Mouse (Mus musculus) neural tube, embryonic 13.5 days (tissue): Measurements from ENCODE around the gene Ppp2r2c. TPM values are rescaled to one million over a fixed set of nuclear protein-coding genes. Genes with fewer than 3 reads are reported as not detected.

ENCODE experiments used
- ATAC-seq: fragments of 200-750 bp; cut with Nextera tagmentation; 2 replicates; pipeline ENCODE4 v1.8.0; 2017; ENCODE audit warnings: low read depth, mild to moderate bottlenecking, moderate TSS enrichment, moderate library complexity
- H3K27ac ChIP-seq: fragments of 300-500 bp; sonication (generic); replicated peaks from 2 replicates; pipeline ENCODE4 v1.5.1; 2015; ENCODE audit warnings: moderate library complexity, mild to moderate bottlenecking, inconsistent platforms
- H3K27me3 ChIP-seq: fragments of 300-500 bp; sonication (generic); 2 replicates; pipeline ENCODE4 v1.6.1; 2015; ENCODE audit warnings: mild to moderate bottlenecking, inconsistent platforms
- H3K36me3 ChIP-seq: fragments of 300-500 bp; sonication (generic); 2 replicates; pipeline ENCODE4 v1.6.1; 2015; ENCODE audit warnings: mild to moderate bottlenecking, inconsistent platforms
- H3K4me1 ChIP-seq: fragments of 300-500 bp; sonication (generic); replicated peaks from 2 replicates; pipeline ENCODE4 v1.6.1; 2015; ENCODE audit warnings: inconsistent platforms
- H3K4me2 ChIP-seq: fragments of 300-500 bp; sonication (generic); 2 replicates; pipeline ENCODE4 v1.6.1; 2015; ENCODE audit warnings: inconsistent platforms, mild to moderate bottlenecking, moderate library complexity
- H3K4me3 ChIP-seq: fragments of 300-500 bp; sonication (generic); 2 replicates; pipeline ENCODE4 v1.5.1; 2015; ENCODE audit warnings: mild to moderate bottlenecking, inconsistent platforms
- H3K9ac ChIP-seq: fragments of 300-500 bp; sonication (generic); 2 replicates; pipeline ENCODE4 v1.6.1; 2015; ENCODE audit warnings: moderate library complexity, mild to moderate bottlenecking, inconsistent platforms
- H3K9me3 ChIP-seq: fragments of 300-500 bp; sonication (generic); 2 replicates; pipeline ENCODE4 v1.6.1; 2016; ENCODE audit warnings: inconsistent platforms
- WGBS: fragments of 180-500 bp; shearing (Covaris S2); methylation state at CpG from one replicate; pipeline ENCODE4 v1.1.7; 2015; 5-methylcytosine and 5-hydroxymethylcytosine counted together
- polyA plus RNA-seq: library from polyadenylated mRNA; unstranded; fragments of >200 nt; fragmentation: Nextera tagmentation; extraction: Ambion mirVana; gene quantifications from 2 replicates; pipeline ENCODE4 v1.2.1, GENCODE M21; 2015

Ppp2r2c gene
- polyA plus RNA-seq, 1 experiment from 2014 or later = 44.8 TPM

- H3K4me3 ChIP-seq = no peak overlapping the region
- H3K27me3 ChIP-seq = peaks cover 12% of the 10 kb centered on the region
- 44% methylated on average over 7 of the region's 7 CpGs for WGBS
- H3K4me2 ChIP-seq = no peak overlapping the region
- no peak overlapping the region for H3K27ac ChIP-seq
- H3K9ac ChIP-seq = no peak overlapping the region
- H3K36me3 ChIP-seq = no peaks in the 10 kb centered on the region
- no peak for ATAC-seq
- no peaks in the 10 kb centered on the region for H3K9me3 ChIP-seq
- peaks cover 12% of the 10 kb centered on the region for H3K4me1 ChIP-seq
Measured at GRCm38 (mm10) chr5:36876777-36877396, 8.6 kb downstream of the Ppp2r2c start.

GRCm38 (mm10) chr5:36877641-36878040 lies 9.3 kb downstream of the Ppp2r2c start:
- Histone ChIP-seq H3K27me3 (peaks cover 4% of the 10 kb centered on the region; the same call in 1 of the 2 replicates), H3K4me3 (no peak overlapping the region), H3K27ac (no peak overlapping the region), H3K4me2 (no peak overlapping the region), H3K9ac (no peak overlapping the region), H3K4me1 (peaks cover 19% of the 10 kb centered on the region), H3K9me3 (no peaks in the 10 kb centered on the region), H3K36me3 (no peaks in the 10 kb centered on the region)
- WGBS = 91% methylated on average over 2 of the region's 2 CpGs
- ATAC-seq = no peak

GRCm38 (mm10) chr5:36878801-36879200 lies 10.5 kb downstream of the Ppp2r2c start:
- Histone ChIP-seq H3K4me1 (peaks cover 30% of the 10 kb centered on the region), H3K36me3 (no peaks in the 10 kb centered on the region), H3K27ac (no peak overlapping the region), H3K9ac (no peak overlapping the region), H3K4me3 (no peak overlapping the region), H3K9me3 (no peaks in the 10 kb centered on the region), H3K27me3 (no peaks in the 10 kb centered on the region), H3K4me2 (no peak overlapping the region)
- no peak for ATAC-seq
- 91% methylated on average over 4 of the region's 4 CpGs for WGBS

DNA sequence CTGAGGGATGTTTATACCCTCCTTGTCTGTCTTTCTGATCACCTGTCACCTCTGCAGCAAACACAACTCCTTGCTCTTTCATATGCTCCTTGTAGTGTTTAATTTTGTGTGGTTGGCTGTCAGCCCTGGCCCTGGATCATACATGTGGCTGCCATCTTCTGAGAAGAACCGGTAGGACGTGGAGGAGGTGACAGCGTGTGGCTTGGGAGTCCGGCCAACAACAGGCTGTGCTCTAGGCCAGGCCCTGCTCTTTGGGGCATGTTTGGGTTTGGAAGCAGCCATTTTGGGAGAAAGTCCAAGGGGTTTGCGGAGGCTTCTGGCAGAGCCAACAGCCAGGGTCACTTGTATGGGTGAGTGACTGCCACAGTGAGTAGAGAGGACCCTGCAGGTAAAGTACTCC lies 12.3 kb downstream of the Ppp2r2c start:
- WGBS = 89% methylated on average over 5 of the region's 5 CpGs
- H3K4me1 ChIP-seq = peaks cover 45% of the 10 kb centered on the region
- no peaks in the 10 kb centered on the region for H3K36me3 ChIP-seq
- H3K4me2 ChIP-seq = no peak overlapping the region
- no peak for ATAC-seq
- H3K4me3 ChIP-seq = no peak overlapping the region
- no peaks in the 10 kb centered on the region for H3K27me3 ChIP-seq
- no peaks in the 10 kb centered on the region for H3K9me3 ChIP-seq
- no peak overlapping the region for H3K9ac ChIP-seq
- no peak overlapping the region for H3K27ac ChIP-seq

GRCm38 (mm10) chr5:36883516-36883915 lies 15.2 kb downstream of the Ppp2r2c start:
- no peaks in the 10 kb centered on the region for H3K9me3 ChIP-seq
- no peak overlapping the region for H3K4me2 ChIP-seq
- H3K36me3 ChIP-seq = no peaks in the 10 kb centered on the region
- H3K4me1 ChIP-seq = peaks cover 62% of the 10 kb centered on the region
- ATAC-seq = no peak
- H3K27me3 ChIP-seq = no peaks in the 10 kb centered on the region
- H3K4me3 ChIP-seq = no peak overlapping the region
- H3K27ac ChIP-seq = peak overlapping the region; percentile 65
- H3K9ac ChIP-seq = 0 out of 2 replicates have a peak overlapping the region, but pooled peaks have one; percentile 41
- WGBS = 27% methylated on average over 12 of the region's 12 CpGs

DNA sequence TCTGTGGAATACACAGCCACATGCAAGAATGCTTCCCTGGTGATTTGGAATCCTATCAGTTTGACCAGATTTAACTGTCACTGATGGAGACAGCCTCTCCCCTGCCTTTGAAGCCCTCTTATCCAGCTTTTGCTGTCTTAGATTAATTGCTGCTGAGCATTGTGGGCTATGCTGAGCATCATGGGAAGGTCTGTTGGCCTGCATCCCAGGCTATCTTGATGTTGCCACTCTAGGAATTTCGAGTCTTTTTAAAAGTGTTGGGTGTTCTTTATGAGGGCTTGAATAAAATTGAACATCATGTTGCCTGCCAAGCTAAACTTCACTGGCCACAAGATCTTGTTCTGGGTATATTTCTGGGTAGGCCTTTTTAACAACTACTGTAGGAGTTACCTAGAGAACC lies 16.8 kb downstream of the Ppp2r2c start:
- Histone ChIP-seq H3K4me1 (peaks cover 71% of the 10 kb centered on the region), H3K27me3 (no peaks in the 10 kb centered on the region), H3K9ac (no peak overlapping the region), H3K4me2 (no peak overlapping the region), H3K27ac (no peak overlapping the region), H3K4me3 (no peak overlapping the region), H3K9me3 (no peaks in the 10 kb centered on the region), H3K36me3 (no peaks in the 10 kb centered on the region)
- no peak for ATAC-seq
- WGBS = 82% methylated on average over 1 of the region's 1 CpGs

- no peak overlapping the region for H3K9ac ChIP-seq
- H3K4me2 ChIP-seq = no peak overlapping the region
- H3K27me3 ChIP-seq = no peaks in the 10 kb centered on the region
- H3K4me1 ChIP-seq = peaks cover 76% of the 10 kb centered on the region
- H3K27ac ChIP-seq = no peak overlapping the region
- ATAC-seq = no peak
- H3K36me3 ChIP-seq = no peaks in the 10 kb centered on the region
- H3K4me3 ChIP-seq = no peak overlapping the region
- 83% methylated on average over 5 of the region's 5 CpGs for WGBS
- no peaks in the 10 kb centered on the region for H3K9me3 ChIP-seq
Measured at GRCm38 (mm10) chr5:36885595-36885994, 17.3 kb downstream of the Ppp2r2c start.

DNA sequence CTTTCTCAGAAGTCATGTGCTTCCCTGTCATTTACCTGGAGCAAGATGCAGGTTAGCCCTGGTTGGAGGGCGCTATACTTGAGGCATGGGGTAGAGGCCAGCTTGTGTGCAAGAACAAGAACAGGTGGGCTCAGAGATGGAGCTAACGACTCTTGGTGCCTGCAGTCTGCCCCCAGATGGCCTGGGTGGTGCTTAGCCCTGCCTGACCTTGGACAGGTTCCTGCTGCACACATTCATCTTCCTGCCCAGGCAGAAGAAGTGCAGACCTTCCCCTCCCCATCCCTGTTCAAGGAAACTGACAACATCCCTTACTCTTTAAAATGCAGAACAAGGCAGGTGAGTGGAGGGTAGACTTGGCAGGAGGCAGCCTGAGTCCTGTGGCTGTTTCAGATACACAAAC lies 18.0 kb downstream of the Ppp2r2c start:
- Histone ChIP-seq H3K4me2 (no peak overlapping the region), H3K36me3 (no peaks in the 10 kb centered on the region), H3K27ac (peak overlapping the region; percentile 33; the same call in 1 of the 2 replicates), H3K9ac (no peak overlapping the region), H3K9me3 (no peaks in the 10 kb centered on the region), H3K4me1 (peaks cover 83% of the 10 kb centered on the region), H3K4me3 (no peak overlapping the region), H3K27me3 (no peaks in the 10 kb centered on the region)
- no peak for ATAC-seq
- WGBS = 75% methylated on average over 2 of the region's 2 CpGs

- no peak overlapping the region for H3K4me2 ChIP-seq
- H3K4me1 ChIP-seq = peaks cover 89% of the 10 kb centered on the region
- H3K9ac ChIP-seq = no peak overlapping the region
- 63% methylated on average over 7 of the region's 7 CpGs for WGBS
- no peaks in the 10 kb centered on the region for H3K9me3 ChIP-seq
- ATAC-seq = no peak
- H3K27me3 ChIP-seq = no peaks in the 10 kb centered on the region
- H3K4me3 ChIP-seq = no peak overlapping the region
- H3K36me3 ChIP-seq = no peaks in the 10 kb centered on the region
- H3K27ac ChIP-seq = peak overlapping the region; percentile 79
Measured at GRCm38 (mm10) chr5:36886852-36887283, 18.6 kb downstream of the Ppp2r2c start.

- peak; percentile 62 for ATAC-seq
- no peak overlapping the region for H3K4me3 ChIP-seq
- H3K4me1 ChIP-seq = peaks cover 90% of the 10 kb centered on the region
- peak overlapping the region; percentile 79 for H3K27ac ChIP-seq
- WGBS = 20% methylated on average over 9 of the region's 9 CpGs
- no peaks in the 10 kb centered on the region for H3K9me3 ChIP-seq
- no peaks in the 10 kb centered on the region for H3K36me3 ChIP-seq
- H3K9ac ChIP-seq = 0 out of 2 replicates have a peak overlapping the region, but pooled peaks have one; percentile 31
- no peaks in the 10 kb centered on the region for H3K27me3 ChIP-seq
- no peak overlapping the region for H3K4me2 ChIP-seq
Measured at GRCm38 (mm10) chr5:36887299-36887988, 19.1 kb downstream of the Ppp2r2c start.

GRCm38 (mm10) chr5:36888501-36888900 lies 20.2 kb downstream of the Ppp2r2c start:
- Histone ChIP-seq H3K4me2 (no peak overlapping the region), H3K36me3 (no peaks in the 10 kb centered on the region), H3K27me3 (no peaks in the 10 kb centered on the region), H3K4me1 (peaks cover 90% of the 10 kb centered on the region), H3K4me3 (no peak overlapping the region), H3K9ac (no peak overlapping the region), H3K27ac (peak overlapping the region; percentile 79), H3K9me3 (no peaks in the 10 kb centered on the region)
- 87% methylated on average over 8 of the region's 8 CpGs for WGBS
- no peak for ATAC-seq

DNA sequence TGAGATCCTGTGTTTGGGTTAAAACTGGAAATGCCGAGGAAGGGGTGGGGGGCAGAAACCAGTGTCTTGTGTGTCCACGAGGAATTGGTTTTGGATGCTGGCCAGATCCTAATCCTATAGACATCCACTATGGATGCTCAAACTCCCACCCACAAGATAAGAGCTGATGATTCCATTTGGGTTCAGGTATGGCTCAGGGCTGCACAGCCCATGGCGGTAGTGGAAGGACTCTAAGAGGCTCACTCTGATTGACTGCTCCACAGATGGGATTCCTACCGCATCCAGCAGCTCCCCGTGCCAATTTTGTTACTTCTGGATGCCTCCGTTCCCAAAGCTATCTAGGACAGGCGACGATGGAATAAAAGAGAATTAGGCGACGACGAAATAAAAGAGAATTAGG lies 20.6 kb downstream of the Ppp2r2c start:
- ATAC-seq = no peak
- Histone ChIP-seq H3K36me3 (no peaks in the 10 kb centered on the region), H3K4me3 (no peak overlapping the region), H3K9me3 (no peaks in the 10 kb centered on the region), H3K4me1 (peaks cover 91% of the 10 kb centered on the region), H3K9ac (no peak overlapping the region), H3K27ac (peak overlapping the region; percentile 79; the same call in 1 of the 2 replicates), H3K27me3 (no peaks in the 10 kb centered on the region), H3K4me2 (no peak overlapping the region)
- WGBS = 84% methylated on average over 11 of the region's 11 CpGs
